Mouse (Mus musculus) effector memory CD4-positive, alpha-beta T cell, adult 5 months (primary cell): ENCODE measurements around the gene Sox18. TPM values are rescaled to one million over a fixed set of nuclear protein-coding genes. Genes with fewer than 3 reads are reported as not detected.

Experiments
- polyA plus RNA-seq: library from polyadenylated mRNA; unstranded; fragments of 100-300 nt; shearing (Covaris generic); gene quantifications from one replicate; pipeline ENCODE4 v1.2.1, GENCODE M21; 2017

The Sox18 gene
- polyA plus RNA-seq = not detected

DNA sequence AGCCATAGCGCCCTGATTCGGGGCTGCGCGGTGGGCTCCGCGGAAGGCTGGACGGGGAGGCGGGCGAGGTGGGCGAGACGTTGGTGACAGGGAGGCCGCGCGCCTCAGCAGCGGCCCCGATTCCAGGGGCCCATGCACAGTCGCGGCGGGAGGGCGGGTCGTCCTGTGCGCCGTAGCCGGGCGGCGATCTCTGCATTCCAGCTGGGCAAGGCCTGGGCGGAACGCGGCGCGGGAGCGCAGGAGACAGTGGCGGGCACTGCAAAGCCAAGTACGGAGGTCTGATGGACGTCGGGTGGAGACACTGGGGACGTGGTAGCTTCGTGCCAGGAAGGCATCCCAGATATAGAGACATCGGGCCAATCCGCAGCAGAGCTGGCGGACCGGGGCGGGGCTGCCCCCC, at the start of gene Sox18:
TSS of gene Sox18 (minus strand) at position 315 of the 400 bp plus-strand sequence.

DNA sequence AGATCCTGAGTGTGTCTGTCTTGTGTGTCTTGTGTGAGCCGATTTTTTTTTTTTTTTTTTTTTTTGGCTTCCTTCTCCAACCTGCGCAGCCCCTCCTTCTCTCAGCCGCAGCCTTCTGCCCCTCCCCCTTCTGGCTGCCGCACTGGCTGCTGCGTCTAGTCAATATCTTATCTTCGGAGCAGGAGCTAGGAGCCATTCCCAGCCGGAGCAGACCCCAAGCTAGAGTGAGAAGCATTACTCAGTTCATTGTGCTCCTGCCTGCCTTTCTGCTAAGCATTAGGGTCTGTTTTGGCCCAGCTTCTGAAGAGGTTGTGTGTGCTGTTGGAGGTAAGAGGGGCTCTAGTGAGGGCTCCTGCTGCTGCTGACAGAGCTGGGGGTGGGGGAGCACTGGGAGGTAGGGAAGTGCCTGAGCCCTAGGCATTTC, 43.5 kb upstream of the Sox18 start, which contains the start of gene Oprl1:
TSS of gene Oprl1 (plus strand) at position 114 of the 424 bp plus-strand sequence.

DNA sequence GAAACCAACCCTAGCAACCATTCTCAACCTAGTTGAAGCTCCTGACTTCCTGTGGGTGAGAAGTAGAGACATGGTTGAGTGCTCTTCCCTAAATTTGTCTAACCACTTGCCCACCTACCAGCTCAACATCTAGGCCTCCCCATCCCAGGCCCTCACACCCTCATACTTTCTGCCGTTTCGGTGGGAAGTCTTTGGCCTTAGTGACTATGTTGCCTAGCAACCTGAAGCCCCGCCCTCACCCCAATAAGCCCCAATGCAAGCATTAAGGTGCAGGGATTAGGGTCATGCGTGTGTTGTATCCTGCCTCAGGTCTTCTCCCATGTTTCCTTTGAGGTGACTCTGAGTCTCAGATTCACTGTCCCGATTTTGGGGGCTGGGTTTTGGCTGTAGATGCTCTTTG, 26.8 kb upstream of the Sox18 start, which contains the start of gene Lkaaear1:
TSS of gene Lkaaear1 (minus strand) at position 202 of the 400 bp plus-strand sequence.

DNA sequence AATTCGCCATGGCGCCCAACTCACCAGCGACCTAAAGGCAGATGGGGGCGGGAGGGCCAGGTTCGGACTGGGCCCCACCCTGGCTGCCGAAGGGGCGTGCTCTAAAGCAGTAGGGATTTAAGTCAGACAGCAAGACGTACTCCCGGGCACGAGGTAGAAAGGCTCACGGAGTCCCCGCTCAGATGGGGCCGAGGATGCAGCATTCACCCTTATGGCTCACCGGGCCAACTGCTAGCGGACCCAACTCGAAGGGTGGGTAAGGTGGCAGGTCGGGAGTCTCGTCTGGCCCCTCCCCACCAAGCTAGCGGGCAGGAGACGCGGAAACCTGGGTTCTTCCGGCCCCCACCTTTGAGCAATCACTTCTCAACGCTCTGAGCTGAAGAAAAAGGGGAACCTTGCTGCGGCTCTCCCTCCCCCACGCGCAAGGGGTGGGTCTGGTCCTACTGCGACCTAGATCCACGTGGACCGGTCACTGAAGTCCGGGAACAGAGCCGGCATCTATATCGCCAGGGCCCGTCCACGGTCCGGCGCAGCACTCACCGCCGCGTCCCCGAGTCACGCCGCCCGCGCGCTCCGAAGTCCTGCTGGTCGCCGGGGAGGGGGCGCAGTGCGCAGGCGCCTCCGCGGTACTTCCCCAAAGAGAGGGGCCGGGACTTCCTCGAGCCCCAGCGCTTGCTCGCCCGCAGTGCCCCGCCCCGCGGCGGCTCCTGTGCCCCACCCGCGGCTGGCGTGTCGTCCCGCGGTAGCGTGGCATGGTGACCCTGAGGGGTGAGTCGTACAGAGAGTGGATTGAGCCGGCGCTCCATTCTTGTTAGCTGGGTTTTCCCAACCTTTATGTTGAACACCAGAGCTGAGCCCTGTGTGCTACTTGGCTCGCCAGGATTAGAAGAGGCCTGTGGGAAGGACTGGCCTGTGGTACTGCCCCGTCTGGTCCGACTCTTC, 22.2 kb upstream of the Sox18 start, which contains the start of gene Rgs19:
TSS of gene Rgs19 (minus strand) at position 639 of the 942 bp plus-strand sequence.

DNA sequence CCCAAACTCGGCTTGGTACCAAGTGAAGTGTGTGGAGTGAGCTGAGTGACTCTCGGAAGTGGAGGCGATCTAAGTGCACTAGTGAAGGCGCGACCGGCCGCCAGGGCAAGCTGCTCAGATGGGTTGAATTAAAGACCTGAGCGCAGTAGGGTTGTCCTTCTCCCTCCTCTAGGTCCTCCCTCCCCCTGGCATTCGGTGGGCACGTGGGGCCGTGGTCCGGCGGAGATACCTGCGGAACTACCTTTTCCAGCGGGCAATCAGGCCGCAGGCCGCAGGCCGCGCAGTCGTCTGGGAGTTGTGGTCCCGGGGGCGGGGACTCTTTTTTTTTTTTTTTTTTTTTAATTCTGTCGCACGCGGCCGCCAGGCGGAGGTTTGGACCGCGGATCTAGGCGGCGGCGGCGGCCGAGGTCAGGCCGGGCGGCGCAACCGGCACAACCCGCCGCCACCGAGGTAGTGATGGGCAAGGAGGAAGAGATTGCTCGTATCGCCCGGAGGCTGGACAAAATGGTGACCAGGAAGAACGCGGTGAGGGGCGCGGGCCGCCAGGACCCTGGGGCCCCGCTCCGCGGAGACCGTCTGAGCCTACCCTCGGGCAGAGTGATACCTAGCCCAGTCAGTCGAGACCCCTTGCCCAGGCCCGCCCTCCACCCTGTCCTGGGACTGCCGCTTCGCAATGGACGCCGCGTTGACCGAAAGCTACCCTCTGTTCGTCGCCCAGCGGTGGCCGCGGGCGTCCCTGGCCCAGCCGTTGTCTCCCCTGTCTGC, 8.7 kb upstream of the Sox18 start, which contains the start of gene Tcea2:
TSS of gene Tcea2 (plus strand) at position 360 of the 765 bp plus-strand sequence.

DNA sequence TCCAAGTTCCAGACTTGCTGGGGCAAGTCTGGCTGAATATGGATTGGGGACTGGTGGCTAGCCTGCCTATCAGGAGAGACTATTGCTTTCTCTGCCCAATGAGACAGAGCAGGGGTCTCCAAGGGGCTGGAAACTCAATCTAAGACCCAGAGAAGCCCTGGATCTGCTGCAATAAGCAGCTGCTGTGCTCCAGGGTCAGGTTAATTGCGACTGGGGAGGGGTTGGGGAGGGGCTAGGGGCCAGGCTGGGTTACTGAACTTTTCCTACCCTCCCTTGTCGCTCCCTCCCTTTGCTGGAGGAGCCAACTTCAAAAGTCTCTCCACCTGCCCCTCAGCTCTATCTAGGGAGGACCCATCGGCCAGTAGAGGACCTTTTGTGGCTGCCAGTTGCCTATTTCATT, 14.7 kb downstream of the Sox18 start, which contains the start of gene Gm29797:
TSS of gene Gm29797 (plus strand) at position 301 of the 400 bp plus-strand sequence.

Other genes with a start within 250 kb of the Sox18 start
- 16.9 TPM for gene Zbtb46, start 212.2 kb downstream of the Sox18 start, polyA plus RNA-seq
- gene Abhd16b, start 178.4 kb downstream of the Sox18 start, polyA plus RNA-seq = not detected
- gene Tpd52l2, start 174.5 kb downstream of the Sox18 start, polyA plus RNA-seq = 90.8 TPM
- 138 TPM for gene Dnajc5, start 151.2 kb downstream of the Sox18 start, polyA plus RNA-seq
- gene Uckl1, start 86.7 kb downstream of the Sox18 start, polyA plus RNA-seq = 113 TPM
- gene Prpf6, start 79.8 kb downstream of the Sox18 start, polyA plus RNA-seq = 97.7 TPM
- gene Zfp512b, start 78.8 kb downstream of the Sox18 start, polyA plus RNA-seq = 26.2 TPM
- 14.5 TPM for gene Samd10, start 72.4 kb downstream of the Sox18 start, polyA plus RNA-seq
- not detected for gene Gm29797, start 14.6 kb downstream of the Sox18 start, polyA plus RNA-seq
- gene Tcea2, start 8.7 kb upstream of the Sox18 start, polyA plus RNA-seq = 21.5 TPM
- 102 TPM for gene Rgs19, start 22.3 kb upstream of the Sox18 start, polyA plus RNA-seq
- not detected for gene Lkaaear1, start 26.8 kb upstream of the Sox18 start, polyA plus RNA-seq
- 0.12 TPM for gene Oprl1, start 43.4 kb upstream of the Sox18 start, polyA plus RNA-seq
- gene Myt1, start 91.7 kb upstream of the Sox18 start, polyA plus RNA-seq = not detected
- 60.8 TPM for gene Pcmtd2, start 166.2 kb upstream of the Sox18 start, polyA plus RNA-seq
- 17.6 TPM for gene Polr3k, start 192.7 kb upstream of the Sox18 start, polyA plus RNA-seq